Mouse (Mus musculus): ENCODE results near the gene Ift74. TPM values are rescaled to one million over a fixed set of nuclear protein-coding genes. Genes with fewer than 3 reads are reported as not detected.
"Not testable (repeated sequence)": the region's sequence is repeated elsewhere in the genome, so short reads cannot be mapped to it uniquely, and the experiment has no call there.

Ift74 gene
- polyA plus RNA-seq, 1 experiment from 2014 or later: 37.6 TPM

GRCm38 (mm10) chr4:94605591-94605990, 8.7 kb upstream of the Ift74 start:
- Histone ChIP-seq H3K4me1 (ENCODE audit: control insufficient read depth, insufficient read depth, low read length) (peaks cover 10% of the 10 kb centered on the region), H3K27ac (ENCODE audit: low read depth, low read length) (no peak overlapping the region), H3K36me3 (ENCODE audit: control insufficient read depth, insufficient read depth, low read length) (no peaks in the 10 kb centered on the region), H3K27me3 (replicated peaks; ENCODE audit: control insufficient read depth, insufficient read depth, low read length) (no peaks in the 10 kb centered on the region), H3K9me3 (replicated peaks; ENCODE audit: control insufficient read depth, low read length) (no peaks in the 10 kb centered on the region), H3K4me3 (ENCODE audit: low read depth, low read length) (no peak overlapping the region), H3K9ac (ENCODE audit: low read length) (no peak overlapping the region), H3K4me2 (ENCODE audit: low read length) (no peak overlapping the region)
- DNase-seq (ENCODE audit: low spot score): no peak
- ATAC-seq: no peak
- 91% methylated on average over 2 of the region's 2 CpGs for WGBS

GRCm38 (mm10) chr4:94610339-94610738, 4.0 kb upstream of the Ift74 start:
- WGBS: 82% methylated on average over 3 of the region's 3 CpGs
- DNase-seq (ENCODE audit: low spot score): no peak
- no peak overlapping the region for H3K27ac ChIP-seq (ENCODE audit: low read depth, low read length)
- no peak overlapping the region for H3K4me3 ChIP-seq (ENCODE audit: low read depth, low read length)
- ATAC-seq: no peak
- no peaks in the 10 kb centered on the region for H3K27me3 ChIP-seq (replicated peaks; ENCODE audit: control insufficient read depth, insufficient read depth, low read length)
- H3K9ac ChIP-seq (ENCODE audit: low read length): no peak overlapping the region
- H3K4me2 ChIP-seq (ENCODE audit: low read length): no peak overlapping the region
- no peaks in the 10 kb centered on the region for H3K9me3 ChIP-seq (replicated peaks; ENCODE audit: control insufficient read depth, low read length)
- H3K4me1 ChIP-seq (ENCODE audit: control insufficient read depth, insufficient read depth, low read length): peaks cover 6% of the 10 kb centered on the region; the same call in 1 of the 2 replicates
- no peaks in the 10 kb centered on the region for H3K36me3 ChIP-seq (ENCODE audit: control insufficient read depth, insufficient read depth, low read length)

GRCm38 (mm10) chr4:94614627-94615006, 326 bp downstream of the Ift74 start:
- under 1% methylated on average over 18 of the region's 18 CpGs for WGBS

GRCm38 (mm10) chr4:94620077-94620476, 5.8 kb downstream of the Ift74 start:
- no peak for DNase-seq (ENCODE audit: low spot score)
- WGBS: 88% methylated on average over 2 of the region's 2 CpGs

More at GRCm38 (mm10) chr4:94614627-94615006, 326 bp downstream of the Ift74 start:
- peak overlapping the region; percentile 52; the same call in 1 of the 2 replicates for H3K27ac ChIP-seq (ENCODE audit: low read depth, low read length)
- no peaks in the 10 kb centered on the region for H3K9me3 ChIP-seq (replicated peaks; ENCODE audit: control insufficient read depth, low read length)
- ATAC-seq: peak; percentile 74
- peak overlapping the region; percentile 66 for H3K4me2 ChIP-seq (ENCODE audit: low read length)
- H3K27me3 ChIP-seq (replicated peaks; ENCODE audit: control insufficient read depth, insufficient read depth, low read length): no peaks in the 10 kb centered on the region
- H3K4me1 ChIP-seq (ENCODE audit: control insufficient read depth, insufficient read depth, low read length): peaks cover 10% of the 10 kb centered on the region; the same call in 1 of the 2 replicates
- peak overlapping the region; percentile 85 for H3K9ac ChIP-seq (ENCODE audit: low read length)
- DNase-seq (ENCODE audit: low spot score): no peak
- peak overlapping the region; percentile 65 for H3K4me3 ChIP-seq (ENCODE audit: low read depth, low read length)
- H3K36me3 ChIP-seq (ENCODE audit: control insufficient read depth, insufficient read depth, low read length): no peaks in the 10 kb centered on the region

GRCm38 (mm10) chr4:94643141-94643540, 28.9 kb downstream of the Ift74 start:
- H3K4me1 ChIP-seq (ENCODE audit: control insufficient read depth, insufficient read depth, low read length): no peaks in the 10 kb centered on the region
- no peaks in the 10 kb centered on the region for H3K36me3 ChIP-seq (ENCODE audit: control insufficient read depth, insufficient read depth, low read length)
- no peak overlapping the region for H3K9ac ChIP-seq (ENCODE audit: low read length)
- H3K4me3 ChIP-seq (ENCODE audit: low read depth, low read length): no peak overlapping the region
- DNase-seq (ENCODE audit: low spot score): peak; percentile 9
- no peak for ATAC-seq
- H3K27ac ChIP-seq (ENCODE audit: low read depth, low read length): no peak overlapping the region
- H3K27me3 ChIP-seq (replicated peaks; ENCODE audit: control insufficient read depth, insufficient read depth, low read length): no peaks in the 10 kb centered on the region
- no peak overlapping the region for H3K4me2 ChIP-seq (ENCODE audit: low read length)
- WGBS: 80% methylated on average over 2 of the region's 2 CpGs
- H3K9me3 ChIP-seq (replicated peaks; ENCODE audit: control insufficient read depth, low read length): no peaks in the 10 kb centered on the region

More at GRCm38 (mm10) chr4:94620077-94620476, 5.8 kb downstream of the Ift74 start:
- no peaks in the 10 kb centered on the region for H3K9me3 ChIP-seq (replicated peaks; ENCODE audit: control insufficient read depth, low read length)
- no peak overlapping the region for H3K4me3 ChIP-seq (ENCODE audit: low read depth, low read length)
- peaks cover 18% of the 10 kb centered on the region for H3K36me3 ChIP-seq (ENCODE audit: control insufficient read depth, insufficient read depth, low read length)
- H3K27me3 ChIP-seq (replicated peaks; ENCODE audit: control insufficient read depth, insufficient read depth, low read length): no peaks in the 10 kb centered on the region
- ATAC-seq: no peak
- H3K9ac ChIP-seq (ENCODE audit: low read length): no peak overlapping the region
- H3K4me1 ChIP-seq (ENCODE audit: control insufficient read depth, insufficient read depth, low read length): peaks cover 4% of the 10 kb centered on the region; the same call in 1 of the 2 replicates
- no peak overlapping the region for H3K27ac ChIP-seq (ENCODE audit: low read depth, low read length)
- no peak overlapping the region for H3K4me2 ChIP-seq (ENCODE audit: low read length)

- no peak within 1 kb of the TSS for H3K4me3 ChIP-seq (ENCODE audit: low read depth, low read length)
- no peak within 1 kb of the TSS for H3K4me2 ChIP-seq (ENCODE audit: low read length)
- WGBS: 88% methylated on average over 3 of the region's 3 CpGs
- H3K4me1 ChIP-seq (ENCODE audit: control insufficient read depth, insufficient read depth, low read length): no peaks in the 10 kb centered on the region
- H3K27ac ChIP-seq (ENCODE audit: low read depth, low read length): no peak within 1 kb of the TSS
- ATAC-seq: no peak
- no peaks in the 10 kb centered on the region for H3K27me3 ChIP-seq (replicated peaks; ENCODE audit: control insufficient read depth, insufficient read depth, low read length)
- H3K36me3 ChIP-seq (ENCODE audit: control insufficient read depth, insufficient read depth, low read length): 0 out of 2 replicates have a peak, but pooled peaks cover 6% of the 10 kb centered on the region
- no peaks in the 10 kb centered on the region for H3K9me3 ChIP-seq (replicated peaks; ENCODE audit: control insufficient read depth, low read length)
- no peak for DNase-seq (ENCODE audit: low spot score)
- H3K9ac ChIP-seq (ENCODE audit: low read length): no peak within 1 kb of the TSS
Measured at GRCm38 (mm10) chr4:94649920-94650319, 35.6 kb downstream of the Ift74 start, which contains the start of gene Lrrc19. Lrrc19 (minus strand) TSS chr4:94650144.

GRCm38 (mm10) chr4:94650426-94651175, 36.3 kb downstream of the Ift74 start:
- not testable (repeated sequence) for H3K27ac ChIP-seq (ENCODE audit: low read depth, low read length); H3K27me3 ChIP-seq (replicated peaks; ENCODE audit: control insufficient read depth, insufficient read depth, low read length); H3K36me3 ChIP-seq (ENCODE audit: control insufficient read depth, insufficient read depth, low read length); DNase-seq (ENCODE audit: low spot score); H3K9me3 ChIP-seq (replicated peaks; ENCODE audit: control insufficient read depth, low read length); H3K4me3 ChIP-seq (ENCODE audit: low read depth, low read length); H3K9ac ChIP-seq (ENCODE audit: low read length); H3K4me1 ChIP-seq (ENCODE audit: control insufficient read depth, insufficient read depth, low read length); H3K4me2 ChIP-seq (ENCODE audit: low read length); ATAC-seq
- 92% methylated on average over 5 of the region's 5 CpGs for WGBS

GRCm38 (mm10) chr4:94669718-94670117, 55.4 kb downstream of the Ift74 start:
- Histone ChIP-seq H3K4me3 (ENCODE audit: low read depth, low read length) (no peak overlapping the region), H3K27ac (ENCODE audit: low read depth, low read length) (no peak overlapping the region), H3K36me3 (ENCODE audit: control insufficient read depth, insufficient read depth, low read length) (no peaks in the 10 kb centered on the region), H3K4me1 (ENCODE audit: control insufficient read depth, insufficient read depth, low read length) (no peaks in the 10 kb centered on the region), H3K4me2 (ENCODE audit: low read length) (no peak overlapping the region), H3K9ac (ENCODE audit: low read length) (no peak overlapping the region), H3K9me3 (replicated peaks; ENCODE audit: control insufficient read depth, low read length) (no peaks in the 10 kb centered on the region), H3K27me3 (replicated peaks; ENCODE audit: control insufficient read depth, insufficient read depth, low read length) (no peaks in the 10 kb centered on the region)
- ATAC-seq (peak; percentile 72), DNase-seq (ENCODE audit: low spot score) (peak; percentile 50)
- WGBS: 58% methylated on average over 1 of the region's 1 CpGs

GRCm38 (mm10) chr4:94680662-94681061, 66.4 kb downstream of the Ift74 start:
- 95% methylated on average over 2 of the region's 2 CpGs for WGBS
- ATAC-seq (no peak), DNase-seq (ENCODE audit: low spot score) (no peak)
- Histone ChIP-seq H3K27ac (ENCODE audit: low read depth, low read length) (no peak overlapping the region), H3K4me3 (ENCODE audit: low read depth, low read length) (no peak overlapping the region), H3K4me2 (ENCODE audit: low read length) (no peak overlapping the region), H3K27me3 (replicated peaks; ENCODE audit: control insufficient read depth, insufficient read depth, low read length) (no peaks in the 10 kb centered on the region), H3K9ac (ENCODE audit: low read length) (no peak overlapping the region), H3K4me1 (ENCODE audit: control insufficient read depth, insufficient read depth, low read length) (no peaks in the 10 kb centered on the region), H3K9me3 (replicated peaks; ENCODE audit: control insufficient read depth, low read length) (no peaks in the 10 kb centered on the region), H3K36me3 (ENCODE audit: control insufficient read depth, insufficient read depth, low read length) (peaks cover 27% of the 10 kb centered on the region)

All from forebrain, embryonic 14.5 days (tissue).